Mouse (Mus musculus): ENCODE measurements around the gene Srrm1.

GRCm38 (mm10) chr4:135293813-135294212 lies 59.3 kb downstream of the Srrm1 start:
- TF ChIP-seq CTCF (IDR thresholded peaks at IDR 0.05), result no peak
- peak; percentile 99 for TF ChIP-seq EP300 (IDR thresholded peaks at IDR 0.05)

Measured in lung, postnatal 0 days (tissue).